Mouse (Mus musculus): ENCODE measurements around the gene Kdm5b. TPM values are rescaled to one million over a fixed set of nuclear protein-coding genes. Genes with fewer than 3 reads are reported as not detected.

Gene Kdm5b
- polyA plus RNA-seq, 1 experiment from 2014 or later: 99.5 TPM

- WGBS: 88% methylated on average over 8 of the region's 8 CpGs
- H3K9ac ChIP-seq: no peak overlapping the region
- H3K4me1 ChIP-seq: no peaks in the 10 kb centered on the region
- no peak overlapping the region for H3K4me2 ChIP-seq (replicated peaks)
- no peak overlapping the region for H3K27ac ChIP-seq
- no peaks in the 10 kb centered on the region for H3K27me3 ChIP-seq
- no peak overlapping the region for H3K4me3 ChIP-seq
- no peaks in the 10 kb centered on the region for H3K9me3 ChIP-seq
- H3K36me3 ChIP-seq: peaks cover 70% of the 10 kb centered on the region
- no peak for ATAC-seq (ENCODE audit: insufficient number of reproducible peaks, insufficient read depth, low FRiP score, low TSS enrichment)
Measured at GRCm38 (mm10) chr1:134605670-134606069, 45.7 kb downstream of the Kdm5b start.

- H3K36me3 ChIP-seq: peaks cover 68% of the 10 kb centered on the region
- no peaks in the 10 kb centered on the region for H3K27me3 ChIP-seq
- no peaks in the 10 kb centered on the region for H3K4me1 ChIP-seq
- H3K4me3 ChIP-seq: no peak overlapping the region
- no peak for ATAC-seq (ENCODE audit: insufficient number of reproducible peaks, insufficient read depth, low FRiP score, low TSS enrichment)
- WGBS: 90% methylated on average over 2 of the region's 2 CpGs
- H3K27ac ChIP-seq: no peak overlapping the region
- no peak overlapping the region for H3K4me2 ChIP-seq (replicated peaks)
- H3K9me3 ChIP-seq: no peaks in the 10 kb centered on the region
- H3K9ac ChIP-seq: no peak overlapping the region
Measured at GRCm38 (mm10) chr1:134606381-134606780, 46.4 kb downstream of the Kdm5b start.

GRCm38 (mm10) chr1:134607279-134607678, 47.3 kb downstream of the Kdm5b start:
- no peak overlapping the region for H3K4me3 ChIP-seq

GRCm38 (mm10) chr1:134609172-134609571, 49.2 kb downstream of the Kdm5b start:
- Histone ChIP-seq H3K27me3 (no peaks in the 10 kb centered on the region), H3K4me3 (no peak overlapping the region), H3K9ac (no peak overlapping the region), H3K27ac (no peak overlapping the region), H3K4me1 (no peaks in the 10 kb centered on the region), H3K4me2 (replicated peaks) (no peak overlapping the region), H3K36me3 (peaks cover 70% of the 10 kb centered on the region), H3K9me3 (no peaks in the 10 kb centered on the region)
- WGBS: 86% methylated on average over 4 of the region's 4 CpGs
- no peak for ATAC-seq (ENCODE audit: insufficient number of reproducible peaks, insufficient read depth, low FRiP score, low TSS enrichment)

More at GRCm38 (mm10) chr1:134607279-134607678, 47.3 kb downstream of the Kdm5b start:
- H3K9ac ChIP-seq: no peak overlapping the region
- H3K4me2 ChIP-seq (replicated peaks): no peak overlapping the region
- WGBS: 97% methylated on average over 1 of the region's 1 CpGs
- H3K36me3 ChIP-seq: peaks cover 66% of the 10 kb centered on the region
- no peak overlapping the region for H3K27ac ChIP-seq
- H3K27me3 ChIP-seq: no peaks in the 10 kb centered on the region
- H3K9me3 ChIP-seq: no peaks in the 10 kb centered on the region
- ATAC-seq (ENCODE audit: insufficient number of reproducible peaks, insufficient read depth, low FRiP score, low TSS enrichment): no peak
- H3K4me1 ChIP-seq: no peaks in the 10 kb centered on the region

GRCm38 (mm10) chr1:134614554-134614953, 54.6 kb downstream of the Kdm5b start:
- Histone ChIP-seq H3K27me3 (no peaks in the 10 kb centered on the region), H3K4me3 (no peak overlapping the region), H3K36me3 (peaks cover 66% of the 10 kb centered on the region), H3K9ac (no peak overlapping the region), H3K9me3 (no peaks in the 10 kb centered on the region), H3K4me1 (no peaks in the 10 kb centered on the region), H3K27ac (no peak overlapping the region), H3K4me2 (replicated peaks) (no peak overlapping the region)
- WGBS: 92% methylated on average over 5 of the region's 5 CpGs
- no peak for ATAC-seq (ENCODE audit: insufficient number of reproducible peaks, insufficient read depth, low FRiP score, low TSS enrichment)

GRCm38 (mm10) chr1:134614988-134615387, 55.0 kb downstream of the Kdm5b start:
- H3K9me3 ChIP-seq: no peaks in the 10 kb centered on the region
- WGBS: 98% methylated on average over 2 of the region's 2 CpGs
- no peak overlapping the region for H3K4me3 ChIP-seq
- no peaks in the 10 kb centered on the region for H3K4me1 ChIP-seq
- H3K27ac ChIP-seq: no peak overlapping the region
- peaks cover 70% of the 10 kb centered on the region for H3K36me3 ChIP-seq
- no peak overlapping the region for H3K4me2 ChIP-seq (replicated peaks)
- no peak for ATAC-seq (ENCODE audit: insufficient number of reproducible peaks, insufficient read depth, low FRiP score, low TSS enrichment)
- no peak overlapping the region for H3K9ac ChIP-seq
- H3K27me3 ChIP-seq: no peaks in the 10 kb centered on the region

GRCm38 (mm10) chr1:134617656-134618055, 57.7 kb downstream of the Kdm5b start:
- Histone ChIP-seq H3K36me3 (peaks cover 82% of the 10 kb centered on the region), H3K9ac (no peak overlapping the region), H3K4me2 (replicated peaks) (no peak overlapping the region), H3K4me3 (no peak overlapping the region), H3K27ac (no peak overlapping the region), H3K4me1 (no peaks in the 10 kb centered on the region), H3K27me3 (no peaks in the 10 kb centered on the region), H3K9me3 (no peaks in the 10 kb centered on the region)
- 88% methylated on average over 9 of the region's 9 CpGs for WGBS
- no peak for ATAC-seq (ENCODE audit: insufficient number of reproducible peaks, insufficient read depth, low FRiP score, low TSS enrichment)

- H3K9me3 ChIP-seq: no peaks in the 10 kb centered on the region
- peaks cover 91% of the 10 kb centered on the region for H3K36me3 ChIP-seq
- no peak overlapping the region for H3K27ac ChIP-seq
- 97% methylated on average over 4 of the region's 4 CpGs for WGBS
- no peak overlapping the region for H3K9ac ChIP-seq
- no peaks in the 10 kb centered on the region for H3K4me1 ChIP-seq
- no peaks in the 10 kb centered on the region for H3K27me3 ChIP-seq
- H3K4me2 ChIP-seq (replicated peaks): no peak overlapping the region
- no peak for ATAC-seq (ENCODE audit: insufficient number of reproducible peaks, insufficient read depth, low FRiP score, low TSS enrichment)
- H3K4me3 ChIP-seq: no peak overlapping the region
Measured at GRCm38 (mm10) chr1:134625325-134625724, 65.4 kb downstream of the Kdm5b start.

- 93% methylated on average over 10 of the region's 10 CpGs for WGBS
- no peak for ATAC-seq (ENCODE audit: insufficient number of reproducible peaks, insufficient read depth, low FRiP score, low TSS enrichment)
- Histone ChIP-seq H3K27ac (no peak overlapping the region), H3K9me3 (no peaks in the 10 kb centered on the region), H3K4me3 (no peak overlapping the region), H3K36me3 (peaks cover 81% of the 10 kb centered on the region), H3K4me2 (replicated peaks) (no peak overlapping the region), H3K27me3 (no peaks in the 10 kb centered on the region), H3K9ac (no peak overlapping the region), H3K4me1 (no peaks in the 10 kb centered on the region)
Measured at GRCm38 (mm10) chr1:134629455-134629854, 69.5 kb downstream of the Kdm5b start.

- no peak for ATAC-seq (ENCODE audit: insufficient number of reproducible peaks, insufficient read depth, low FRiP score, low TSS enrichment)
- Histone ChIP-seq H3K36me3 (peaks cover 37% of the 10 kb centered on the region), H3K4me3 (no peak overlapping the region)
Measured at GRCm38 (mm10) chr1:134634296-134634695, 74.3 kb downstream of the Kdm5b start.

GRCm38 (mm10) chr1:134636245-134636644, 76.3 kb downstream of the Kdm5b start:
- Histone ChIP-seq H3K36me3 (peaks cover 17% of the 10 kb centered on the region), H3K9me3 (no peaks in the 10 kb centered on the region), H3K27me3 (no peaks in the 10 kb centered on the region), H3K4me2 (replicated peaks) (no peak overlapping the region), H3K4me1 (peaks cover 6% of the 10 kb centered on the region; the same call in 1 of the 2 replicates), H3K4me3 (no peak overlapping the region), H3K27ac (no peak overlapping the region), H3K9ac (no peak overlapping the region)
- WGBS: 78% methylated on average over 3 of the region's 3 CpGs
- ATAC-seq (ENCODE audit: insufficient number of reproducible peaks, insufficient read depth, low FRiP score, low TSS enrichment): no peak

More at GRCm38 (mm10) chr1:134634296-134634695, 74.3 kb downstream of the Kdm5b start:
- 77% methylated on average over 7 of the region's 7 CpGs for WGBS
- no peak overlapping the region for H3K4me2 ChIP-seq (replicated peaks)
- H3K27ac ChIP-seq: no peak overlapping the region
- H3K9me3 ChIP-seq: no peaks in the 10 kb centered on the region
- no peaks in the 10 kb centered on the region for H3K27me3 ChIP-seq
- H3K9ac ChIP-seq: no peak overlapping the region
- peaks cover 6% of the 10 kb centered on the region; the same call in 1 of the 2 replicates for H3K4me1 ChIP-seq

- Histone ChIP-seq H3K4me1 (peaks cover 6% of the 10 kb centered on the region; the same call in 1 of the 2 replicates), H3K4me2 (replicated peaks) (no peak overlapping the region), H3K27me3 (no peaks in the 10 kb centered on the region), H3K4me3 (no peak overlapping the region), H3K9ac (no peak overlapping the region), H3K36me3 (peaks cover 16% of the 10 kb centered on the region), H3K27ac (no peak overlapping the region), H3K9me3 (no peaks in the 10 kb centered on the region)
- ATAC-seq (ENCODE audit: insufficient number of reproducible peaks, insufficient read depth, low FRiP score, low TSS enrichment): no peak
- 6% methylated on average over 3 of the region's 3 CpGs for WGBS
Measured at GRCm38 (mm10) chr1:134636684-134637083, 76.7 kb downstream of the Kdm5b start.

GRCm38 (mm10) chr1:134638041-134638440, 78.1 kb downstream of the Kdm5b start:
- no peak overlapping the region for H3K9ac ChIP-seq
- peaks cover 6% of the 10 kb centered on the region; the same call in 1 of the 2 replicates for H3K4me1 ChIP-seq
- peaks cover 9% of the 10 kb centered on the region; the same call in 1 of the 2 replicates for H3K27me3 ChIP-seq
- peaks cover 6% of the 10 kb centered on the region for H3K36me3 ChIP-seq
- no peak overlapping the region for H3K4me2 ChIP-seq (replicated peaks)
- 34% methylated on average over 3 of the region's 3 CpGs for WGBS
- no peak overlapping the region for H3K27ac ChIP-seq
- no peak overlapping the region for H3K4me3 ChIP-seq
- H3K9me3 ChIP-seq: no peaks in the 10 kb centered on the region
- no peak for ATAC-seq (ENCODE audit: insufficient number of reproducible peaks, insufficient read depth, low FRiP score, low TSS enrichment)

Measured in embryonic facial prominence, embryonic 12.5 days (tissue).